Mouse (Mus musculus) liver, embryonic 15.5 days (tissue): ENCODE results near the gene Nrp2. TPM values are rescaled to one million over a fixed set of nuclear protein-coding genes. Genes with fewer than 3 reads are reported as not detected.
A peak's percentile ranks its signal among the peaks of the same experiment; 100 is the strongest.

Experiments used
- ATAC-seq: fragments of 200-750 bp; cut with Nextera tagmentation; 2 replicates; pipeline ENCODE4 v1.8.0; 2017; ENCODE audit warnings: moderate number of reproducible peaks, mild to moderate bottlenecking, moderate library complexity; ENCODE audit not compliant: insufficient read depth
- H3K27ac ChIP-seq: fragments of 300-500 bp; sonication (generic); replicated peaks from 2 replicates; pipeline ENCODE4 v1.5.1; 2015; ENCODE audit warnings: mild to moderate bottlenecking, inconsistent platforms
- H3K27me3 ChIP-seq: fragments of 300-500 bp; sonication (generic); 2 replicates; pipeline ENCODE4 v1.6.1; 2015; ENCODE audit warnings: mild to moderate bottlenecking, inconsistent platforms
- H3K36me3 ChIP-seq: fragments of 300-500 bp; sonication (generic); replicated peaks from 2 replicates; pipeline ENCODE4 v1.6.1; 2015; ENCODE audit warnings: moderate library complexity, mild to moderate bottlenecking, inconsistent platforms
- H3K4me1 ChIP-seq: fragments of 300-500 bp; sonication (generic); replicated peaks from 2 replicates; pipeline ENCODE4 v1.6.1; 2015; ENCODE audit warnings: inconsistent platforms
- H3K4me2 ChIP-seq: fragments of 300-500 bp; sonication (generic); 2 replicates; pipeline ENCODE4 v1.6.1; 2015; ENCODE audit warnings: moderate library complexity, mild to moderate bottlenecking, inconsistent platforms
- H3K4me3 ChIP-seq: fragments of 300-500 bp; sonication (generic); replicated peaks from 2 replicates; pipeline ENCODE4 v1.5.1; 2015; ENCODE audit warnings: mild to moderate bottlenecking, inconsistent platforms
- H3K9ac ChIP-seq: fragments of 300-500 bp; sonication (generic); 2 replicates; pipeline ENCODE4 v1.6.1; 2015; ENCODE audit warnings: moderate library complexity, mild to moderate bottlenecking, inconsistent platforms
- H3K9me3 ChIP-seq: fragments of 300-500 bp; sonication (generic); replicated peaks from 2 replicates; pipeline ENCODE4 v1.6.1; 2016; ENCODE audit warnings: inconsistent platforms
- WGBS: fragments of 180-500 bp; shearing (Covaris S2); methylation state at CpG from one replicate; pipeline ENCODE4 v1.1.7; 2015; ENCODE audit warnings: mixed read lengths; ENCODE audit not compliant: insufficient replicate concordance; 5-methylcytosine and 5-hydroxymethylcytosine counted together
- polyA plus RNA-seq: library from polyadenylated mRNA; unstranded; fragments of >200 nt; fragmentation: Nextera tagmentation; extraction: Ambion mirVana; gene quantifications from 2 replicates; pipeline ENCODE4 v1.2.1, GENCODE M21; 2015

Nrp2 gene
- polyA plus RNA-seq, 1 experiment from 2014 or later: 0.71 TPM

DNA sequence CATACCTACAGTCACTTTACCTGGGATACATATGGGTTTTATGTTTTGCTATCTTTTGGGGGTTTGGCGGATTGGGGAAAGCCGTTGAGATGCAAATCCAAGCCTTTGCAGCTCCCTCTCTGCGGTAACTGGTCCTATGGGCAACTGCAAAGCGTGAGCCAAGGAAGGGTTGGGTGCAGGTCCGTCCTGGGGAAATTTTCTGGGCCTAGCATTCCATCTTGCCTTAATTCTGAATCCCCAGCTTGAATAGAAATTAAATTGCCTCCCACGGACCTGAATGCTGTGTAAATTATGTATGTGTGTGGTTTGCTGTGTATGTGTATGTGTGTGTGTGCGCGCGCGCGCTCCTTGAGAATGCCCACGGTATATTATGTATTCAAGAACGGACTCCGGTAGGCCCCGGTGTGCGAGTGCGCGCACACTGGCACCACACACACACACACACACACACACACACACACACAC lies 2.5 kb downstream of the Nrp2 start:
- peaks cover 96% of the 10 kb centered on the region for H3K27me3 ChIP-seq

DNA sequence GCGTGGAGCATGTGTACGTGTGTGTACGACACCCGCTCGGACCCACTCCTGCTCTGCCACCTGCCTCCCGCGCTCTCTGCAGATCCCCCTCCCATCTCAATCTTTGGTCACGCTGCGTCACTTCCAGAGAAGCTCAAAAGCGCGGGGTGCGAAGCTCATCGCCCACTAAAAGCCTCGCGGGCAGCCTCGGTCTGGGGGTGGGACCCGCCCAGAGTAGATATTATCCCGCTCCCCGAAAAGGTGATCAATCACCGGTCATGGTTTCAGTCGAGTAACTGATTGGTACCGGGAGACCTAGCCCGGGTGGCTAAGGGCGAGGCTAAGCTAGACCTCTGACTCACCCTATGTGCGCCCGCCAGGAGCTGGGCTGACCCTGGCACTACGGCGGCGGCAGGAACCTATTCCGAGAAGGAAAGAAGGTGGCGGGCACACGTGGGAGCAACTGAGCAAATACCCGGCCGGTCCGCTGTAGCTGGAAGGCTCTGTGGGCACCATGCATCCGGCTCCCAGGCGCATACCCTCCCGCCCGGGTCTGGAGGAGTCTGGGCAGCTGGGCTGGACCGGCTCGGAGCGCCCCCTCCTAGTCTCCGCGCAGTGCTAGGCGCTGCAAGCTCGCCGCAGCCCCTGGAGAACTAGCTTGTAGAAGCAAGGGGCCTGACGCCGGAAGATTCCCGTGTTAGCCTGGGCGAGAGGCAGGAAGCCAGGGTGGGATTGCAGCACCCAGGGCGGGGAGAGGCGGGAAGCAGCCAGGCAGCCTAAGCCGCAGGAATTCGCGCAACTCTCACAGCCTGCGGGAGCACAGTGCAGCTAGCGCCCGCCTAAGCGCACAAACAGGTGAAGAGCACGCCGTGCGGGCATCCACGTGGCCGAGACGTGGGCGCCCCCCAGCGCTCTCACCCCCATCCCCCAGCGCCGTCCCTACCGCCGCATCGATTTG lies 3.3 kb downstream of the Nrp2 start:
- no peak overlapping the region; the same call in 1 of the 2 replicates for H3K9ac ChIP-seq
- under 1% methylated on average over 73 of the region's 73 CpGs for WGBS

More for the DNA sequence above, 2.5 kb downstream of the Nrp2 start:
- peak overlapping the region; percentile 65; the same call in 1 of the 2 replicates for H3K4me2 ChIP-seq
- no peak for ATAC-seq
- WGBS: 3% methylated on average over 18 of the region's 18 CpGs
- no peak overlapping the region for H3K27ac ChIP-seq
- H3K4me1 ChIP-seq: peaks cover 11% of the 10 kb centered on the region
- H3K36me3 ChIP-seq: no peaks in the 10 kb centered on the region
- no peak overlapping the region for H3K9ac ChIP-seq
- peak overlapping the region; percentile 46 for H3K4me3 ChIP-seq
- H3K9me3 ChIP-seq: no peaks in the 10 kb centered on the region

DNA sequence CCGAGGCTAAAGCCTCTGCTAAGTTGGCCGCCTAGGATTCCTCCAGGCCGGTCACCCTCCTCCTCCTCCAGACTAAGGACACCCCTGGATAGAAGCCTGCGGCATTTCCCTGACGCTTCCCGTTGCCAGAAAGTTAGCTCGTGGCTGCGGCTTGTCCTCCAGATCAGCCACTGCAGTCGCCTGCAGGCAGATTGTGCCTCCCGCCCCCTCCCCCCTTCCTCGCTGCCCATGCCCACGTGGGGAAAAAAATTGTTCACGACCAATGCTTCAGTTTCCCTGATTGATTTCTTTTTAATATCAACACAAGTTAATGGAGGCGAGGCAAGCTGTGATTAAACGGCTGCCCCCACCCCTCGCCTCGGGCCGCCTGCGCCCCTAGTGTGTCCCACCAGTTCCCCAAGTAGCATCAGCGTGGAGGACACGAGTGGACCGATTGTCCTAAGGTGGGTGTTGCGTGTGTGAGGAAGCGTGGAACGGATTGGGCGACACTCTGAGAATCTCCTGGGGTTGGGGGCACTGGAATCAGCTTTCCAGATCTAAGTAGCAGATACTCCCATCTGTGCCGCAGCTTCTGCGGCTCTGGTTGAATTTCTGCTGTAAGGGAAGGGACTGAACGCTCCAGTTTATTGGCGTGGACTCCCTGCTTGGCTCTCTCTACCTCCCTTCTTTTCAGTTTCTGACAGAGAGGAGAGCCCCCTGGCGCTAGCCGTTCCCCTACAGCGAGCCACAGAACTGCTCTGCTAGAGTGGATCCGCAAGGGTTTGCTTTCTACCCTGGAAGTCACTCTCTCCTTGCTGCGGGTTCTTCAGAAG lies 4.2 kb downstream of the Nrp2 start:
- Histone ChIP-seq H3K4me1 (peaks cover 11% of the 10 kb centered on the region), H3K27me3 (peaks cover 85% of the 10 kb centered on the region), H3K36me3 (no peaks in the 10 kb centered on the region), H3K27ac (no peak overlapping the region), H3K9ac (no peak overlapping the region), H3K4me2 (peak overlapping the region; percentile 65), H3K4me3 (peak overlapping the region; percentile 46), H3K9me3 (no peaks in the 10 kb centered on the region)
- under 1% methylated on average over 35 of the region's 35 CpGs for WGBS
- ATAC-seq: no peak

More for the DNA sequence above, 3.3 kb downstream of the Nrp2 start:
- peak overlapping the region; percentile 65 for H3K4me2 ChIP-seq
- H3K27ac ChIP-seq: no peak overlapping the region
- ATAC-seq: peak; percentile 43
- H3K4me1 ChIP-seq: peaks cover 11% of the 10 kb centered on the region
- no peaks in the 10 kb centered on the region for H3K9me3 ChIP-seq
- peaks cover 93% of the 10 kb centered on the region for H3K27me3 ChIP-seq
- H3K36me3 ChIP-seq: no peaks in the 10 kb centered on the region
- peak overlapping the region; percentile 46 for H3K4me3 ChIP-seq

DNA sequence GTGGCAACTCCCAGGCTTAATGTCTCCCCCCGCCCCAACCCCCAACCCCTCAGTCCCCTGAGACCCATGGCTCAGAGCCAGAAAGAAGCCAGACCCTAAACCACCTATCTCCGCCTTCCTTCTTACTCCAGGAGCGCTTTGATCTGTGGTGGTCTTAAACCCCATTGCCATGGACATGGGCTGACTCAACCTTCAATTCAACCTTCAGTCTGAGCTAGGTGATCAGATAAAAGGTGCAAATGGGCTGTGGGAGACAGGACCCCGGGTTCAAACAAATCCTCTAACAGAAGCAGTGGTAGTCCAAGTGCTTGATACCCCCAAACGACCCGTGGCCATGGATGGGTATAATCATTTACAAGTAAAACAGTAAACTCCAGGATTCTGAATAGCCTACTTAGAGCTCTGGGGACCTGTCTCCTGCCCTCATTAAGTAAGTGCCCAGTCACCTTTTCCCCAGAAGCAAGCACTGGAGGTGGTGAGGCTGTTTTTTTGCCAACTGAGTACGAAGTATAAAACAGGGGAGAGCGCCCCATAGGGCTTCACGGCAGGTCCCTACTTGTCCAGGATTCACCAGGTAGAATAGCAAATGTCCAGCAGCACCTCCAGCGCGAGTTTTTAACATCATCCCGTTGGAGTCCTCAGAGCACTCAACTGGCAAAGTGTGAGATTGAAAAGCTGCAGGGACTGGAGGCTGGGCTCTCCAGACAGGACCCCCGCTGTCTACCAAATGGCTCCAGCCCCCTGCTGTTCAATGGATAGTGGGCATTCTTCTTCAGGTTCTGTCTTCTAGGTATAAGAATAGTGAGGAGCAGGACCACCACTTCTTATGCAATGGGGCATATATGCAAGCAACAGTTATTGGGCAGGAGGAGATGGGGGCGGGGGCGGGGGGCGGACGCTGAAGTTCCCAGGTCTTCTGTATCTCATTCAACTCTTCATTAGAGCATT lies 5.1 kb downstream of the Nrp2 start:
- H3K27ac ChIP-seq: no peak overlapping the region
- H3K4me3 ChIP-seq: no peak overlapping the region
- peaks cover 76% of the 10 kb centered on the region for H3K27me3 ChIP-seq
- peaks cover 5% of the 10 kb centered on the region; the same call in 1 of the 2 replicates for H3K4me1 ChIP-seq
- H3K36me3 ChIP-seq: no peaks in the 10 kb centered on the region
- 25% methylated on average over 17 of the region's 17 CpGs for WGBS
- peak overlapping the region; percentile 65; the same call in 1 of the 2 replicates for H3K4me2 ChIP-seq
- no peak for ATAC-seq
- no peaks in the 10 kb centered on the region for H3K9me3 ChIP-seq
- no peak overlapping the region for H3K9ac ChIP-seq

GRCm38 (mm10) chr1:62709770-62710335 lies 6.8 kb downstream of the Nrp2 start:
- Histone ChIP-seq H3K27ac (no peak overlapping the region), H3K4me3 (no peak overlapping the region), H3K27me3 (peaks cover 60% of the 10 kb centered on the region), H3K4me1 (no peaks in the 10 kb centered on the region), H3K9ac (no peak overlapping the region), H3K36me3 (no peaks in the 10 kb centered on the region), H3K4me2 (no peak overlapping the region), H3K9me3 (no peaks in the 10 kb centered on the region)
- no peak for ATAC-seq
- 44% methylated on average over 5 of the region's 5 CpGs for WGBS

DNA sequence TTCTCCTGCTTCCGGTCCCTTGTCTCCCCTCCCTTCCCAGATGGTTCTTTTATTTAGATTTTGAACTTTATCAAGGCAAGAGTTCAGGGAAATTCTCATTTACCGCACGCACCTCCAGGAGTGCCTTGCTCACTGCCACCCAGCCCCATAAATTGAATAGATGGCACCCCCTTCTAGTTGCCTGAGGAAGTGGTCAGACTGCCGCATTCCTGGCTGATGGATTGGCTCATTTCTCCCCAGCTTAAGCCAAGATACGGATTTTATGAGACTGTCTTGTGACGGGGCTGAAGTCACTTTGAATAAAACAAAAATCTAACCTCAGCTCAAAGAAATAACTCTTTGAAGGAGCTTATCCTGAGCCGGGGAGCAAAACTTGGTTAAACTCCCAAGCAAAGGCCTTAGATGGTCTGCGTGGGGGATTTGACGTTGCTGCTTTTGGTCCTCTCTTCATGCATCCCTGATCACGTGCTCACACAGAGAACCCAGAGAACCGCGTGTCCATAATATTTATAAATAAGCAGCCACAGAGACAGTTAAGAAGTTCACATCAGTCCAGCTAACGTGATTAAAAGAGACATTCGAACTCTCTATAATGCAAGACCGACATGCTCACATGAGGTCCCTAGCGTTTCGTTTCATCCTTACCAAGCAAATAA lies 10.1 kb downstream of the Nrp2 start:
- WGBS: 60% methylated on average over 17 of the region's 17 CpGs
- H3K9me3 ChIP-seq: no peaks in the 10 kb centered on the region
- no peaks in the 10 kb centered on the region for H3K36me3 ChIP-seq
- H3K4me2 ChIP-seq: no peak overlapping the region
- H3K4me1 ChIP-seq: no peaks in the 10 kb centered on the region
- peaks cover 27% of the 10 kb centered on the region for H3K27me3 ChIP-seq
- no peak for ATAC-seq
- H3K4me3 ChIP-seq: no peak overlapping the region
- H3K9ac ChIP-seq: no peak overlapping the region
- no peak overlapping the region for H3K27ac ChIP-seq

DNA sequence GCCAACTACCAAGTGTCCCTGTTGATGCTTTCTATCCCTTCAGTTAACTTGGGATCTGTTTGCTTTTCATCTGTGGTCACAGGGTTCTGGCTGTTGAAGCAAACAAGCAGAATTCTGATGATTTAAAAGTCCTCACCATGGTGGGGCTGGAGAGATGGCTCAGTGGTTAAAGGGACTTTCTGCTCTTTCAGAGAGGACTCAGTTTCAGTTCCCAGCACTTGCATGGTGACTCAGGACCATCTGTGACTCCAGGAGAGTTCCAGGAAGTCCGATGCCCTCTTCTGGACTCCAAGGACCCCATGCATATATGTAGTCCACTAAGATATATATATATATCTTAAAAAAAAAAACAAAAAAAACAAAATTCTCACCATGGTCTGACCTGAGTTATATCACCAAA lies 11.9 kb downstream of the Nrp2 start:
- Histone ChIP-seq H3K9ac (no peak overlapping the region), H3K4me3 (no peak overlapping the region), H3K4me2 (no peak overlapping the region), H3K36me3 (no peaks in the 10 kb centered on the region), H3K4me1 (no peaks in the 10 kb centered on the region), H3K27me3 (peaks cover 10% of the 10 kb centered on the region), H3K27ac (no peak overlapping the region), H3K9me3 (no peaks in the 10 kb centered on the region)
- 81% methylated on average over 1 of the region's 1 CpGs for WGBS
- ATAC-seq: no peak

GRCm38 (mm10) chr1:62715692-62716091 lies 12.6 kb downstream of the Nrp2 start:
- no peak overlapping the region for H3K4me2 ChIP-seq
- 0 out of 2 replicates have a peak, but pooled peaks cover 3% of the 10 kb centered on the region for H3K27me3 ChIP-seq
- 50% methylated on average over 4 of the region's 4 CpGs for WGBS
- no peaks in the 10 kb centered on the region for H3K9me3 ChIP-seq
- no peak overlapping the region for H3K27ac ChIP-seq
- no peak overlapping the region for H3K4me3 ChIP-seq
- H3K36me3 ChIP-seq: no peaks in the 10 kb centered on the region
- H3K9ac ChIP-seq: no peak overlapping the region
- H3K4me1 ChIP-seq: 0 out of 2 replicates have a peak, but pooled peaks cover 4% of the 10 kb centered on the region
- ATAC-seq: no peak

- H3K4me3 ChIP-seq: no peak overlapping the region
- H3K4me2 ChIP-seq: no peak overlapping the region
- no peaks in the 10 kb centered on the region for H3K36me3 ChIP-seq
- no peaks in the 10 kb centered on the region for H3K9me3 ChIP-seq
- H3K27ac ChIP-seq: no peak overlapping the region
- no peak for ATAC-seq
- 42% methylated on average over 10 of the region's 10 CpGs for WGBS
- H3K27me3 ChIP-seq: no peaks in the 10 kb centered on the region
- no peak overlapping the region for H3K9ac ChIP-seq
- 0 out of 2 replicates have a peak, but pooled peaks cover 4% of the 10 kb centered on the region for H3K4me1 ChIP-seq
Measured at GRCm38 (mm10) chr1:62716836-62717478, 13.9 kb downstream of the Nrp2 start.
